Mouse (Mus musculus) heart, embryonic 12.5 days (tissue): ENCODE data around the gene Wnt9a. TPM values are rescaled to one million over a fixed set of nuclear protein-coding genes. Genes with fewer than 3 reads are reported as not detected.

Experiments used
- ATAC-seq: fragments of 200-750 bp; cut with Nextera tagmentation; 2 replicates; pipeline ENCODE4 v1.8.0; 2017; ENCODE audit warnings: moderate TSS enrichment, moderate library complexity; ENCODE audit not compliant: insufficient number of reproducible peaks, low FRiP score
- H3K27ac ChIP-seq: fragments of 300-500 bp; sonication (generic); 2 replicates; pipeline ENCODE4 v1.5.1; 2016; ENCODE audit warnings: mild to moderate bottlenecking, moderate library complexity; ENCODE audit not compliant: poor library complexity, severe bottlenecking
- H3K27me3 ChIP-seq: fragments of 300-500 bp; sonication (generic); replicated peaks from 2 replicates; pipeline ENCODE4 v1.6.1; 2016; ENCODE audit warnings: mild to moderate bottlenecking, moderate library complexity
- H3K36me3 ChIP-seq: fragments of 300-500 bp; sonication (generic); 2 replicates; pipeline ENCODE4 v1.6.1; 2016; ENCODE audit warnings: mild to moderate bottlenecking, moderate library complexity
- H3K4me1 ChIP-seq: fragments of 300-500 bp; sonication (generic); replicated peaks from 2 replicates; pipeline ENCODE4 v1.6.1; 2016; ENCODE audit warnings: mild to moderate bottlenecking
- H3K4me2 ChIP-seq: fragments of 300-500 bp; sonication (generic); 2 replicates; pipeline ENCODE4 v1.6.1; 2016; ENCODE audit warnings: mild to moderate bottlenecking, moderate library complexity
- H3K4me3 ChIP-seq: fragments of 300-500 bp; sonication (generic); 2 replicates; pipeline ENCODE4 v1.5.1; 2016; ENCODE audit warnings: mild to moderate bottlenecking
- H3K9ac ChIP-seq: fragments of 300-500 bp; sonication (generic); 2 replicates; pipeline ENCODE4 v1.6.1; 2016; ENCODE audit warnings: mild to moderate bottlenecking, moderate library complexity
- H3K9me3 ChIP-seq: fragments of 300-500 bp; sonication (generic); replicated peaks from 2 replicates; pipeline ENCODE4 v1.6.1; 2016; ENCODE audit warnings: mild to moderate bottlenecking, moderate library complexity
- WGBS: fragments of 180-500 bp; shearing (Covaris S2); methylation state at CpG from one replicate; pipeline ENCODE4 v1.1.7; 2016; 5-methylcytosine and 5-hydroxymethylcytosine counted together
- polyA plus RNA-seq: library from polyadenylated mRNA; unstranded; fragments of >200 nt; fragmentation: Nextera tagmentation; extraction: Ambion mirVana; gene quantifications from 2 replicates; pipeline ENCODE4 v1.2.1, GENCODE M21; 2016

The Wnt9a gene
- polyA plus RNA-seq, 1 experiment from 2014 or later = 5.0 TPM

- H3K4me2 ChIP-seq = no peak overlapping the region
- no peak overlapping the region for H3K4me3 ChIP-seq
- peaks cover 86% of the 10 kb centered on the region for H3K27me3 ChIP-seq
- H3K4me1 ChIP-seq = peaks cover 35% of the 10 kb centered on the region
- WGBS = 46% methylated on average over 22 of the region's 22 CpGs
- no peak overlapping the region for H3K27ac ChIP-seq
- H3K9ac ChIP-seq = no peak overlapping the region
- no peaks in the 10 kb centered on the region for H3K36me3 ChIP-seq
- ATAC-seq = no peak
- H3K9me3 ChIP-seq = no peaks in the 10 kb centered on the region
Measured at GRCm38 (mm10) chr11:59305008-59305820, 1.5 kb upstream of the Wnt9a start.

GRCm38 (mm10) chr11:59305821-59306215 lies 910 bp upstream of the Wnt9a start:
- ATAC-seq = no peak
- Histone ChIP-seq H3K4me1 (peaks cover 35% of the 10 kb centered on the region), H3K4me2 (peak overlapping the region; percentile 90), H3K9ac (no peak overlapping the region; the same call in 1 of the 2 replicates), H3K36me3 (no peaks in the 10 kb centered on the region), H3K27ac (no peak overlapping the region), H3K27me3 (peaks cover 87% of the 10 kb centered on the region), H3K9me3 (no peaks in the 10 kb centered on the region), H3K4me3 (peak overlapping the region; percentile 61)
- 8% methylated on average over 10 of the region's 10 CpGs for WGBS

GRCm38 (mm10) chr11:59307422-59308163 lies 865 bp downstream of the Wnt9a start:
- WGBS = 1% methylated on average over 45 of the region's 45 CpGs
- peak overlapping the region; percentile 90 for H3K4me2 ChIP-seq
- no peak overlapping the region for H3K27ac ChIP-seq
- peak overlapping the region; percentile 76 for H3K9ac ChIP-seq
- peaks cover 88% of the 10 kb centered on the region for H3K27me3 ChIP-seq
- H3K9me3 ChIP-seq = no peaks in the 10 kb centered on the region
- H3K4me3 ChIP-seq = peak overlapping the region; percentile 61
- no peaks in the 10 kb centered on the region for H3K36me3 ChIP-seq
- peak; percentile 47; the same call in 1 of the 2 replicates for ATAC-seq
- peaks cover 39% of the 10 kb centered on the region for H3K4me1 ChIP-seq

GRCm38 (mm10) chr11:59308164-59308542 lies 1.4 kb downstream of the Wnt9a start:
- Histone ChIP-seq H3K27me3 (peaks cover 93% of the 10 kb centered on the region), H3K4me3 (no peak overlapping the region), H3K9me3 (no peaks in the 10 kb centered on the region), H3K9ac (0 out of 2 replicates have a peak overlapping the region, but pooled peaks have one; percentile 1), H3K27ac (no peak overlapping the region), H3K4me1 (peaks cover 44% of the 10 kb centered on the region), H3K4me2 (peak overlapping the region; percentile 90), H3K36me3 (no peaks in the 10 kb centered on the region)
- no peak for ATAC-seq
- WGBS = 27% methylated on average over 12 of the region's 12 CpGs

GRCm38 (mm10) chr11:59308625-59309024 lies 1.9 kb downstream of the Wnt9a start:
- Histone ChIP-seq H3K4me1 (peaks cover 44% of the 10 kb centered on the region), H3K4me3 (no peak overlapping the region), H3K9ac (peak overlapping the region; percentile 33; the same call in 1 of the 2 replicates)

GRCm38 (mm10) chr11:59309106-59309805 lies 2.5 kb downstream of the Wnt9a start:
- ATAC-seq = peak; percentile 46
- H3K9ac ChIP-seq = peak overlapping the region; percentile 33
- no peak overlapping the region for H3K27ac ChIP-seq
- H3K4me2 ChIP-seq = peak overlapping the region; percentile 90
- H3K9me3 ChIP-seq = no peaks in the 10 kb centered on the region
- H3K4me3 ChIP-seq = no peak overlapping the region
- no peaks in the 10 kb centered on the region for H3K36me3 ChIP-seq
- peaks cover 44% of the 10 kb centered on the region for H3K4me1 ChIP-seq
- H3K27me3 ChIP-seq = peaks cover 92% of the 10 kb centered on the region
- 18% methylated on average over 11 of the region's 12 CpGs for WGBS

More at GRCm38 (mm10) chr11:59308625-59309024, 1.9 kb downstream of the Wnt9a start:
- no peak for ATAC-seq
- 37% methylated on average over 6 of the region's 6 CpGs for WGBS
- Histone ChIP-seq H3K9me3 (no peaks in the 10 kb centered on the region), H3K4me2 (peak overlapping the region; percentile 90), H3K27ac (no peak overlapping the region), H3K36me3 (no peaks in the 10 kb centered on the region), H3K27me3 (peaks cover 92% of the 10 kb centered on the region)

- no peak for ATAC-seq
- Histone ChIP-seq H3K36me3 (no peaks in the 10 kb centered on the region), H3K9me3 (no peaks in the 10 kb centered on the region), H3K4me1 (peaks cover 44% of the 10 kb centered on the region), H3K27ac (no peak overlapping the region), H3K4me2 (no peak overlapping the region), H3K9ac (no peak overlapping the region), H3K4me3 (no peak overlapping the region), H3K27me3 (peaks cover 92% of the 10 kb centered on the region)
- 59% methylated on average over 8 of the region's 8 CpGs for WGBS
Measured at GRCm38 (mm10) chr11:59309976-59310375, 3.2 kb downstream of the Wnt9a start.

GRCm38 (mm10) chr11:59312060-59312459 lies 5.3 kb downstream of the Wnt9a start:
- Histone ChIP-seq H3K4me3 (no peak overlapping the region), H3K27me3 (peaks cover 88% of the 10 kb centered on the region), H3K36me3 (no peaks in the 10 kb centered on the region), H3K4me2 (no peak overlapping the region), H3K4me1 (peaks cover 35% of the 10 kb centered on the region), H3K27ac (no peak overlapping the region), H3K9ac (no peak overlapping the region), H3K9me3 (no peaks in the 10 kb centered on the region)
- ATAC-seq = no peak
- 37% methylated on average over 6 of the region's 6 CpGs for WGBS

- Histone ChIP-seq H3K9ac (no peak overlapping the region), H3K27ac (no peak overlapping the region), H3K9me3 (no peaks in the 10 kb centered on the region), H3K4me3 (no peak overlapping the region), H3K4me1 (peaks cover 32% of the 10 kb centered on the region), H3K36me3 (no peaks in the 10 kb centered on the region), H3K4me2 (no peak overlapping the region), H3K27me3 (peaks cover 87% of the 10 kb centered on the region)
- no peak for ATAC-seq
- 29% methylated on average over 8 of the region's 8 CpGs for WGBS
Measured at GRCm38 (mm10) chr11:59312501-59312900, 5.8 kb downstream of the Wnt9a start.

GRCm38 (mm10) chr11:59313029-59313811 lies 6.5 kb downstream of the Wnt9a start:
- Histone ChIP-seq H3K27ac (no peak overlapping the region), H3K9me3 (no peaks in the 10 kb centered on the region), H3K4me2 (no peak overlapping the region), H3K36me3 (no peaks in the 10 kb centered on the region), H3K27me3 (peaks cover 80% of the 10 kb centered on the region), H3K4me1 (peaks cover 26% of the 10 kb centered on the region), H3K4me3 (no peak overlapping the region), H3K9ac (no peak overlapping the region)
- 66% methylated on average over 17 of the region's 17 CpGs for WGBS
- ATAC-seq = no peak
